Mouse (Mus musculus) spleen, adult 12 weeks (tissue): Measurements from ENCODE around the gene Cd4.
"Not testable (repeated sequence)": the region's sequence is repeated elsewhere in the genome, so short reads cannot be mapped to it uniquely, and the experiment has no call there.

ENCODE experiments used
- DNase-seq: peaks from one replicate; pipeline ENCODE4 v3.0.0; 2022; ENCODE audit warnings: low spot score

The Cd4 gene

DNA sequence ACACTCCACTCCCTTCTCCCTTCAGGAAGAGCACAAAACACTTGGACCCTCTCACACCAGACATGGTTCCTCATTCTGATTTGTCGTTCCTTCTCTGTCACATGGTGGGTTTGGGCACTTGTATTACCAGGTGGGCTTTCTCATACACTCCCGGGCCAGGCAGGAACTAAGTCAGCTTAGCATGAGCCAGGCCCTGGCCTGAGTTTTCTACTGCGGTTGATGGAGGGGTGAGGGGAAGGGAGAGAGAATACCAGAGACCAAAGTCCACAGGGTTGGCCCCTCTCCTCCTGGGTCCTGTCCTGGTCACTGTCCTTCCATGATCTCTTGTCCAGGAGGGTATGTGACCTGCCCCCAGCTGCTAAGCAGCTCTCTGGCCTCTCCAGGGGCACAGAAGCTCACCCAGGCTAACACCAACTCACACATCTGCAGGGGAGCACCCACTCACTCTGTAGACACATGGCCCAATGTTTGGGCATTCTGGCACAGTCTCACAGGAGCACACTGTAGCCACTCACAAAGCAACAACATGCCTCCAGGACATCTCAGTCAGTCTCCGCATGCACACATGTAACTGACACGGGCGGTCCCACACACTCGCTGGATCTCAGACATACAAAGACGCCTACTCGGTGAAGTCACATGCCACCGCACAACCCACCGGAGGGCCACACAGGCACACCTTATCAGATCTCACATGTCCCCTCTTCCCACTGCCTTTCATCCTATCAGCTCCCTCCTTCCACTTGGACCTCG is 28.1 kb upstream of the Cd4 start:
- DNase-seq, result no peak

DNA sequence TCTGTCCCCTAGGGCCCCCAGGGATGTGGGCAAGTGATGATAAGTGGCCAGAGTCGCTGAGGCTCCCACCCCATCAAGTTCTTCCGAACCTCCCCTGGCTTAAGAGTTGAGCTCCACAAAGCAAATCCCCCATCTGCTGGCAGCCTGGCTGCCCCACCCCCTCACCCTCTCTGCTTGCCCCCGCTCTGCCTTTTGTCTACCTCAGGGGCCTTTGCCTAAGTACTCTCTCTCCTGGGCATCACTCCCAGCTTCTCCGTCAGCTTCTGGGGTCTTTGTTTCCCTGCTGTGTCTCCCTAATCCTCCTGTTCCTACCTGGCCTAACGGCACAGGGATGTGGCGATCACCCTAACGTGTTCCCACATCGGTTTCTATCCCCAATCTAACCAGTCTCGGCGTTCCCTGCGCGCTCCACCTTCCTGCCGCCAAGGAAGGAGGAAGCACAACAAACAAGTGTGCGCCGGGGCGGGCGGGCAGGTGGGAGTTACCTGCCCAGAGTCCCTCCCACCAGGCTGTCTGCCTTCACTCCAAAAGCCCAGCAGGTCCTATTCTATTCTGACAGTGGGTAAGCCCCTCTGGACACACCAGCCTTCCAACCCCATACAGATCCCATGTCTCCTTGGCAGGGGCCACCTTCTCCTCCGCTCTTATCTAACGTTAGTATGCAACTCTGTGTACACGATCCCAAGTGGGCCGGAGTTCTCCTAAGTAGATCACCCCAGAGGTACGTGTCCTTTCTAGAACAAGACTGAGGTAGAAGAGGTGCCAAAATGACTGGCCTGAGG is 27.3 kb upstream of the Cd4 start:
- no peak for DNase-seq

DNA sequence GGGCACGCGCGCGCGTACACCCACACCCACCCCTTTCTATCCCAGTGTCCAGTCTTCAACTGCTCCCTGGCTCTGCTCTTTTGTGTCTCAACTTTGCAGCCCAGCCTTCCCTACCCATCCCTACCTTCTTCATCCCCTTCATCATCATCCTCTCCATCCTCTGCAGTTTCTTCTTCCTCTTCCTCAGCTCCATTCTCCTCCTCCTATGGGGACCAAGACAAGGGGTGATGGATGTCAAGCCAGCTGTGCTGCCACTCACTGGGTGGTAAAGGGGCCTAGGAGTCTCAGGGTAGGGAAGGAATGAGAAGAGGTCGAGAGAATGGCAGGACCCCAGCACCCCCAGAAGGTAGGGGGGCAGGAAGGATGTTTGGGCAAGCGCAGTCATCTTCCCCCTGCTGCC is 26.5 kb upstream of the Cd4 start:
- DNase-seq, result no peak

DNA sequence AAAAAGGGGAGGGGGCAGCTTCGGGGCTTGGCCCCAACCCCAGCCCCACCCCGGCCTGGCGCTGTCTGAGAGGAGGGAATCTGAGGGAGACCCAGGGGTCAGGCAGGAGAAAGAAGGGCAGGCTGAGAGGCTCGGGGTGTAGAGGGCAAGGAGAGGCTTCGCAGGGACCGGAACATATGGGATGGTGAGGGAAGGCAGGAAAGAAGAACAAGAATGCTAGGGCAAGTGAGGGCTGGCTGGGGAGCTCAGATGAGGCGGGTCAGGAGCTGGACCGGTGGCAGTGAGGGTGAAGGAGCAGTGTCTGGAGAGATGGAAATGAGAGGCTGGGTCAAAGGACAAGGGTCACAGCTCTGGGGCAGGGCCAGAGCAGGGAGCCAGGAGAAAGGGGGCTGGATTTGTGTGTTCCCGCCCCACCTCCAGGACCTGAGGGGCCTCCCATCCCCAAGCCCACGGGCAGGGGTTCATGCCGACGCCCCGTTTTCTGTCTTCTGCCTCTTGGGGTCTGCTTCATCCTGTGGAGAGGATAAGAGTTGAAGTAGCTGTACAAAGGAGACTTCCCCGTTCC is 25.8 kb upstream of the Cd4 start:
- no peak for DNase-seq

DNA sequence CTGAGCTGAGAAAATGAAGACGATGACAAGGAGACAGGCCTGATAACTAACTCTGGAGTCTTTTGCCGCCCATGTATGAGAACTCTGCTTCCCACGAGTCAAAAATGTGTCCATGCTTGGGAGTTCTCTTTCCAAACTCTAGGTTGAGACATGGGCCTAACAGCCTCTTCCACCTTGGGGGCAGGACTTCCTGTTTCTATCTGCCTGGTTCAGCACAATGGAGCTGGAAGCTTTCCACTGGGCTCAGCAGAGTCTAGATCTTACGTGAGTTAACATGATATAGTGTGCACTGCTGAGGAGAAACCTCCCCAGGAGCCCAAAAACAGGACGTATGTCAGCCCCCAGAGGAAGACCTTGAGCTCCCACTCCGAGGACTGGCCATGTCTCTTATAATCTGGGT is 25.2 kb upstream of the Cd4 start:
- DNase-seq, result no peak

DNA sequence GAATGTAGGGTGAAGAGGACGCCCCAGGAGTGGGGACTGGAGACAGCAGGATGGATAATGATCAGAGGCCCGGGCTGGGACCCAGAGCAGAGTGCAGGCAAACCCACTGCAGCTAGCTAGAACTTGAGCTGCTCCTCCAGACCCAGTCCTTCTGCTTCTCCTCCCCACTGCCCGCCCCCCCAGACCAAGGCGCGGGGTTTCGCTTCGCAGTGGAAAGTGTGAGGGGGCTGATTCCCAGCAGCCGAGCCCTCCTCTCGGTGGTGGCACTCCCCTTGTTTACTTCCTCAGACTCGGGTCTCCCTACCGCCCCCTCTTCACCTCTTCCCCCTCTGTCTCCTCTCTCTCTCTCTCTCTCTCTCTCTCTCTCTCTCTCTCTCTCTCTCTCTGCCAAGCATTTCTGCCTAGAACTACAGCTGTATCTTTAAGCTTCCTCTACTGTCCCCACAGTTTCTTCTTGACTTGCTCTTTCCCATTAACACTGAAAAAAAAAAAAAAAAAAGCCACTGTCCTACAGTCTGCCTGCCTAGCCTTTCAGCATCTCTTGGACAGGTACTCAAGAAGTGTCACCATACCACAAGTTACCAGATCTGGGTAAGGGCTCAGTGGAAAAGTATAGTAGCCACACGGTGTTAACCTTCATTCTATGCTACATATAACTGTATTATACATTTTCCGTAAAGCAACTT is 23.7 kb upstream of the Cd4 start, which contains the start of gene Lag3:
TSS of gene Lag3 (minus strand) at position 173 of the 686 bp plus-strand sequence.
- DNase-seq, result no peak

DNA sequence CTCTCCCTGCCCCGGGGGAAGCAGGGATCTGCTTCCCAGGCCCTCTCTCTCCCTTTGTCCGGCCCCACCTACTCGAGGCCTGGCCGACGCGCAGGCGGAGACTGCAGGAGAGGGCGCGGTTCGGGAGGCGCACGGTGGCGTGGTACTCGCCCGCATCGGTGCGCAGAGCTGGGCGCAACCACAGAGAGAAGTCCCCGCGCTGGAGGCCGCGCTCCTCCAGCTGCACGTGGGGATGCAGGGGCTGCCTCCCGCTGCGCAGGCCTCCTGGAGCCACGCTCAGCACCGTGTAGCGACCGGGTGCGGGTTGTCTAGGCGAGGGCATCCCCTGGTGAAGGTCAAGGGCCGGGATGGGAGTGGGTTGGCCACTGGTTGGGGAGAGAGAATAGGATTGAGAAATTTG is 22.0 kb upstream of the Cd4 start:
- DNase-seq, result no peak

DNA sequence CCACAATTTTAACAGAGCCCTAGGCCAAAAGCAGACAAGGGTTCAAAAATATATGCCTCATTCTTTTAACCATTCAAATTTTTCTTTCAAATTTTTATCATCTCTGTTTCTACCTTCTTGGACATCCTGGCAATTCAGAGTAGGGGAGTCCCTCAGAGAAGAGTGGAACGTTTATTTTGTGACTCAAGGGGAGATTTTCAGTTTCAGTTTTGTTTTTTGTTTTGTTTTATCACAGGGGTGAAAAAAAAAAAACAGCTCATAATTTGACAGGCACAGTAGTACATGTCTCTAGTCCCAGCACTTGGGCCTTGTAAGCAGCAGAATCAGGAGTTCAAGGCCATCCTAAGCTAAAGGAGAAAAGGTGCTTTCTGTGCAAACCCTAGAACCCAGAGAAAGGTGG is 19.7 kb upstream of the Cd4 start:
- no peak for DNase-seq

DNA sequence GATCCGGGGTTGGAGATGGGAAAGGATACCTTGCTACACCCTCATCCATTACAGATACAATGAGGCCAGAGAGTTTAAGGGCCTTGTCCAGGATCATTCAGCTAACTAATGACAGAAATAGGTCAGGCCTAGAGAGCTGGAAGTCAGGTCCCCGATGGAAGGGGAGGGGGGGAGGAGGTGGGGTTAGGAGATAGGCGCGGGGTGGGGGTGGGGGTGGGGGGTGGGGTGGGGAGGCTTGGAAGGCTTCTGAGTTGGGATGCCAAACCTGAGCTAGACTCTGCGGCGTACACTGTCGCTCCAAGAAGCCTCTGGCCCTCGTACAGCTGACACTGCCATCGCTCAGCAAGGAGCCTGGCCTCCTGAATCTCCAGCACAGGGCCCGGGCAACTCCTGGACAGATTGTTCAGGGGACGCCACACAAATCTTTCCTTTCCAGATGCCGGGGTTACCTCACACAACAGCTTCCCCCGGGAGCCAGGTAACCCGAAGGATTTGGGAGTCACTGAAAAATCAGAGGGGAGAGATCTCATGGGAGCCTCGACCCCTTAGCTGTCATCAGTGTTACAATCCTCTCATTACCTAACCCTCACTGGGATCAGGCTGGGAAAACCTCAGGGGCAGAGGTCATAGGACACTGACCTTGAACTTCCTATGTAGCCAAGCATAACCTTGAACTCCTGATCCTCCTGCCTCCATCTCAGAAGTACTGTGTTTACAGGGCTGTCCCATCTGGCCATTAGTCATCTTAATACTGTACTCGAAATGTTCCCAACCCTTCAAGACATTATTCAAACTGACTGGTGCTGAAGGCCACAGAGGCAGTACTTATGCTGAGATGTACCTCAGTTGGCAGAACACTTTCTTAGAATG is 17.2 kb upstream of the Cd4 start:
- DNase-seq, result no peak

DNA sequence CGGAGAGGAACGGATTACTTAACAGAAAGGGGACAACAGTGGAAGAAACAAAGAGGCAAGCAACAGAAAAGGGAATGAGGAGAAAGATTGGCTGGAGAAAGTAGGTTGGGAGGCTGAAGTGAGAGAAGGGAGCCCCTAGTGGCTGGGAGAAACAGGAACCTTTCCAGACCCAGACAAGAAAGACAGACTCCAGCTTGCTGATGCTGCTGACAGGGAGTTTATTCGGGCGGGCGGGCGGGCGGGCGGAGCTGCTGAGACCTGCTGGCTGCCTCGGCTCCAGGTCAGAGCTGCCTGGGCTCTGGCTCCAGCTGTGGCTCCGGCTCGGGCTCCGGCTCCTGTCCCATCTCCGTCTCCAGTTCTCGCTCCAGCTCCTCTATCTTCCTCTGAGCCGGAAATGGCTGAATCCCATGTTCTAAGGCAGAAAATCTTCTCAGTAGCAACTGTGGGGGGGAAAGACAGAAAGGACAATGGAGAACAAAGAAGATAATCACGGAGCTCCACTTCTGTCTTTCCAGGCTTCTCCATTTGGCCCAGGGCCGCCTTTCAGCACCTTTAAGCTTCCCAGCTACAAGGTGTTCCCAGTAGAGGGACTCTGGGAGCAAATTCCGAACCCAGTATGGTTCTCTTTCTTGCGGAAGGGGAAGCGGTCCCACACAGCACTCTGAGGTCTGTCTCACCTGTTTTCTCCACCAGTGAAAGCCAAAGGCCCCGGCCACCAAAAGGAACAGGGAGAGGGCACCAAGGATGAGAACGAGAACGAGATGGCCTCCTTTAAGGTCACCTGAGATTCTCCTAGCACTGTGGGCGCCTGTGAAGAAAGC is 16.4 kb upstream of the Cd4 start:
- DNase-seq, result no peak

DNA sequence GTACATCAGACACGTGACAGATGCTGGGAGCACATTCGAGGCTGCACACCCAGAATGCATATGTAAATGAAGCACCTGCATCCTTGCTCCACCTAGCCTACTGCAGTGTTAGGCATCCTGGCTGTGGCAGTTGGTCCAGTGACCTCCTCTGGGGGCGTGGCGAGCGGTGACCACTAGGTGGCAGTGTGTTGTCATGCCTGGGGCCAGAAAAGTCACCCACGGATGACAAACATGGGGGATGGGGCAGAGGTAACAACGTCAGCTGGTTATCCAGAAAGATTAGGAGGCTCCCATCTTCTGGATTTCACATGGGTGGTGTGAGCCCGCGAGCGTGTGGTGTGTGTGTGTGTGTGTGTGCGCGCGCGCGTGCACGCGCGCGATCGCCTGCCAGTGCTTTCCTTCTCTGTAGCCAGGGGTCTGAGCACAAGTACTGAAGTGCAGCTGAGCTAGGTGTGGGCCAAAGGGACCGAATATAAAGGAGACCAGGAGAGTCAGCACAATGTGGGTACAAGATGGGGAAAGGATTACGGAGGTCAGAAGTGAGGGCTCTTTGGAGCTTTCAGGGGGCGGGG is 15.6 kb upstream of the Cd4 start:
- peak; percentile 86 for DNase-seq

DNA sequence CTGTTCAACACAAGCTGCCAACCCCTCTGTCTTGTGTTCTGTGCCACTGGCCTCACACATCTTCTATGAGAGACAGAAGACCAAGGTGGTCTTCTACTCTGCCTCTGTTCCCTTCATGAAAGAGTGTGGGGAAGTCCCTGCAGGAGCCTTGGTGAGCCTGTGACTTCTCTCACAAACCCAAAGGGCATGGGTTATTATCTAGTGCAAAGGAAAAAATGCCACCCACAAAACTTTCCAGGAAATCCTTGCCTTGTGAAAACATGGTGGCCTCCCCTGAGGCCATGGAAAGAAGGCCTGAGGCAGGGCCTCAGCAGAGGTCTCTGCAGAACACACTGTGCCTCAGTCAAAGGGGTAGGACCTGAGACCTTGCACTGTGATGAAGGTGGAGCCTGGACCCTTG is 13.8 kb upstream of the Cd4 start:
- no peak for DNase-seq

DNA sequence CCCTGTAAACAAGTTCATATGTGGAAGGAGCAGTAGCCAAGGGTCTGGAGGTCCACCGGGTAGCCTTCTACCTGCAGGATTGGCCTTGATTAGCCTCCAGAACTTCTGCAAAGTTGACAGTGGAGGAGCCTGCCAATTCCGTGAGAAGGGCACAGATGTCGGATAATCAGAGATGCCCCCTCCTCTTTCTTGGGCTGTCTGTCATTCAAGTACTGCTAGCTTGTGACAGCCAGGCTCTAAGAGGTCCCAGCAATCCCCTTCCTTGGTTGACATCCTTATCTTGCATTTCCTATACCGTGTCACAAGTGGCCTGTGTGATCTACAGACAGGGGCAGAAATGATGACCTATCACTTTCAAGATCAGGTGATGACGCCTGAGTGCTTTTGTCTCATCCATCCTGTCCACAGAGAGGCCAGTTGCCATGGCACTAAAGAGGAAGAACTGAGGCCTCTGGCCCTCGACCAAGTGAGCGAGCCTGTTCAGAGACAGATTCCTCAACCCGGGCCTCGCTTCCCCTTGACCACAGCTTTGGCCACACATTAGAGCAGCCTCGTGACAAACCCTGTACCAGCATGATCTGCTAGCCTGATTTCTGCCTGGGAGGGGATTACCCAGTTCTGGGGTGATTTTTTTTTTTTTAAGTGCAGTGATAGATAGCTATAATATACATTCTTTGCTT is 12.9 kb upstream of the Cd4 start:
- DNase-seq, result no peak

DNA sequence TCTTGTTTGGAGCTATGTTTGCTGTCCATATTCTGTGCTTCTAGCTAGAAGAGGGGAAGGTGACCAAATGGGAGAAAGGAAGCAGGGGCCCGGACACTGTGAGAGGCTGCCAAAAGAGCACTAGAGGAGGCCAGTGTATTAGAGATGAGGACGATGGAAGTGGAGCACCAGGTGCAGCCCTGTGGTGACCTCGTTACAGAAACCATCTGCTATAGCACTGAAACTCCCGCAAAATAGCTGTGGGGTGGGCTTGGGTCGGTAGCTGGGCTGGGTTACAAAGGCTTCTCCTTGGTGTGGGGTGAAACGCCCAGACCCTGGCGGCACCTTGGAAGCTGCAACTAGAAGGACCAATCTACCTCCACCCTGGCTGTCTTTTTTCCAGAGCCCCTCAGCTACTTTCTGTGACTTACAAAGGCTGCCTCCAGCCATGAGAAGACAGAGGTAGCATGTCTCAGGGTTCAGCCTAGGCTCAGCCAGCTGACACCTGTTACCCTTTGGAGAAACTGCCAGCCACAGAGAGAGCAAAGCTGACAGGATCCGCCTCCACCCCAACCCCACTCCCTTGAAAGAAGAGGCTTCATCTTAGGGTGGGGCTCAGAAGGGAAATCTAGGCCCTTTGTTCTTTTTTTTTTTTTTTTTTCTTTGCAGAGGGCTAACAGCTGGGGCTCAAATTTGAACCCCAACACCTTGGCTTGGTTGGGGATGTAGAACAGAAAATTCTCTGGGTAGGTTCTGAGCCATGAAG is 12.2 kb upstream of the Cd4 start:
- no peak for DNase-seq

DNA sequence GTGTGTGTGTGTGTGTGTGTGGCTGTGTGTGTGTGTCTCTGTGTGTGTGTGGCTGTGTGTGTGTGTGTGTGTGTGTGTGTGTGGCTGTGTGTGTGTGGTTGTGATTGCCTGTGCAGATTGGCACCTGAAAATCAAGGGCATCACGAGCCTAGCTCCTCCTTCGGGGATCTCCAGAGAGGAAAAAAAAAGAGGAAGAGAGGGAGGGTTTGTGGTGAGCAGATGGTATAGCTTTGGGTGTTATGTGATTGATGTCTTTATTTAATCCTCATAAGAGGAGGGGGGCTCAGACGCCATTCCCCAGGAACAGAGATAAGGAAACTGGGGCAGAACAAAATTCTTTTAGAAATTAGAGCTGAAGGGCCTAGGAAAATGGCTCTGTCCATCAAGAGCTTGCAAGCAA is 10.3 kb upstream of the Cd4 start:
- no peak for DNase-seq

DNA sequence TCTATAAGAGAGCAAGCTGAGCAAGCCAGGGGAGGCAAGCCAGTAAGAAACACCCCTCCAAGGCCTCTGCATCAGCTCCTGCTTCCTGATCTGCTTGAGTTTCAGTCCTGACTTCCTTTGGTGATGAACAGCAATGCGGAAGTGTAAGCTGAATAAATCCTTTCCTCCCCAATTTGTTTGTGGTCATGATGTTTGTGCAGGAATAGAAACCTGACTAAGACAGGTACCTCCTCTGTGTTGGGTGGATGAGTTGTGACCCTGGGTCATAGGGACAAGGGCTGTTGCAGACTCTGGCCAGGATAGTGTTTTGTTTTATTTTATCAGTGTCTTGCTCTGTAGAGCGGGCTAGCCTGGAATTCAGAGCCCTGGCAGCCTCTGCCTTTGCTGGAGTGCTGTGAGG is 6.1 kb upstream of the Cd4 start:
- DNase-seq, result not testable (repeated sequence)

DNA sequence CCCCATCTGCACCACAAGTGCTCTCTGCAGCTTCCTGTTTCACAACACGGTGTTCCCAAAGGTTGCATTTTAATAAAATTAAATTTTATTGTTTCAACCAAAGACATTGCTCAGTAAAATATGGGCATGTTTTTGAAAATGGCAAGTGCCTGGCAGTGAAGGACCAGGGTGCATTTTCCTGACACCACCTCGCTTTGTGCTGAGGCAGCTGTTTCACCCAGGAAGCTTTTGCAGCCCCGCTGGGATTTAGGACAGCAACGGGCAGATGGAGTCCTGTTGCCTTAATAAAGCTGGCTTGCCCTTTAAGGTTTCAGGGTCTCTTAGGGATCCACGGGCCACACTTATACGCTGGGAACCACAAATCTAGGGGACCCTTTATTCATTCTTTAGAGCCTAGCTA is 3.0 kb upstream of the Cd4 start:
- DNase-seq, result no peak

DNA sequence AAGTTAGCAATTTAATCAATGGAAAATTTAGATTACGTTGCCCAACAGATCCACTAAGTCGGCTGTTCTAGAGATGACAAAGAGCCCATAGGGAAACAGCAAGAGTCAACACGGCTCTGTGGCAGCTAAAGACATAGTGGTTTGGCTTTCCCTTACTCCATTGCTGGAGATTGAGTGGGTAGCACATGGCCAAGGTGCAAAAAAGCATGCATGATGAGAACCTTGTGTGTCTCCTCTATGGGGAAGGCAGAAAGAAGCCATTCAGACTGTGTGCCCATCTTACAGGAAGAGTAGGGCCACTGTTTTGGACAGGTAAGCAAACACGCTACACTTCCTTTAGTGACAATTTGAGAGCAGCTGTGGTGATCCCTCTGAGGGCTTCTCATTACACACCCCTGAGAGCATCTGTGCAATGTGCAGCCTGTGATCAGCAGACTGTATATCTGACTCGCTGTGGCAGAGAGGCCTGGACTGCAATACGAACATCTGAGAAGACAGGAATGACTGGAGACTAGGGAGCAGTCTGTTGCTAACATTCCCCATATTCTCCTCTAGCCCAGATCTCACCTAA is 619 bp upstream of the Cd4 start:
- no peak for DNase-seq

DNA sequence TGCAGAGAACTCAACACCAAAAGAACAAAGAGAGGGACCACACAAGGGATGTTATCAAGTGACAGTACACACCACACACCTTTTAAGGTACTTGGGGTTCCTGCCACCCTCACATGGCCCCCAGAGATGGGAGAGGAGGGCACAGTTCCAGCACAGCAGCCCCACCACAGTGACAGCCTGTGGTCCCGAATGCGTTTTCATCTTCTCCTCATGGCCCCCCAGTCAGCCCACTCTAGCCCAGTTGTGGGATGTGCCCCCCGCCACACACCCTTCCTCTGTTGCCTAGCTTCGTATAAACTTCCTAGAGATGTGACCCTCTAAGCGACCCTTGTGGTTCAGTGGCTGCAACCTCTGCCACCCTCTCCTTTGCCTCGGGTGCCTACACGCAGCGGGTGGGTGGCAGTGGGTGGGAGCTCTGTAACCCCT is 2.1 kb downstream of the Cd4 start:
- no peak for DNase-seq
